Mouse (Mus musculus): ENCODE data around the gene Treh. TPM values are rescaled to one million over a fixed set of nuclear protein-coding genes. Genes with fewer than 3 reads are reported as not detected.

The Treh gene
- polyA plus RNA-seq, 1 experiment from 2014 or later: not detected

GRCm38 (mm10) chr9:44716997-44717821 is 44.2 kb downstream of the Treh start:
- WGBS: 80% methylated on average over 6 of the region's 6 CpGs
- H3K9ac ChIP-seq (ENCODE audit: low read length): no peak overlapping the region
- no peak overlapping the region for H3K27ac ChIP-seq (ENCODE audit: low read length)
- H3K9me3 ChIP-seq (replicated peaks; ENCODE audit: control insufficient read depth, low read length): no peaks in the 10 kb centered on the region
- H3K36me3 ChIP-seq (ENCODE audit: control insufficient read depth, insufficient read depth, low read length): no peaks in the 10 kb centered on the region
- peaks cover 17% of the 10 kb centered on the region for H3K4me1 ChIP-seq (ENCODE audit: control insufficient read depth, insufficient read depth, low read length)
- no peaks in the 10 kb centered on the region for H3K27me3 ChIP-seq (ENCODE audit: control insufficient read depth, insufficient read depth, low read length)
- no peak for ATAC-seq (ENCODE audit: insufficient read depth, low FRiP score)
- H3K4me2 ChIP-seq (ENCODE audit: low read depth, low read length): no peak overlapping the region
- H3K4me3 ChIP-seq (replicated peaks; ENCODE audit: low read length): no peak overlapping the region

- Histone ChIP-seq H3K4me2 (ENCODE audit: low read depth, low read length) (no peak overlapping the region), H3K4me3 (replicated peaks; ENCODE audit: low read length) (no peak overlapping the region), H3K27ac (ENCODE audit: low read length) (no peak overlapping the region), H3K27me3 (ENCODE audit: control insufficient read depth, insufficient read depth, low read length) (no peaks in the 10 kb centered on the region), H3K36me3 (ENCODE audit: control insufficient read depth, insufficient read depth, low read length) (no peaks in the 10 kb centered on the region), H3K9me3 (replicated peaks; ENCODE audit: control insufficient read depth, low read length) (no peaks in the 10 kb centered on the region), H3K4me1 (ENCODE audit: control insufficient read depth, insufficient read depth, low read length) (peaks cover 17% of the 10 kb centered on the region), H3K9ac (ENCODE audit: low read length) (no peak overlapping the region)
- no peak for ATAC-seq (ENCODE audit: insufficient read depth, low FRiP score)
- 81% methylated on average over 10 of the region's 10 CpGs for WGBS
Measured at GRCm38 (mm10) chr9:44717822-44718242, 44.8 kb downstream of the Treh start.

GRCm38 (mm10) chr9:44718937-44719631 is 46.1 kb downstream of the Treh start:
- H3K9me3 ChIP-seq (replicated peaks; ENCODE audit: control insufficient read depth, low read length): no peaks in the 10 kb centered on the region
- H3K27ac ChIP-seq (ENCODE audit: low read length): no peak overlapping the region
- peaks cover 23% of the 10 kb centered on the region for H3K4me1 ChIP-seq (ENCODE audit: control insufficient read depth, insufficient read depth, low read length)
- no peaks in the 10 kb centered on the region for H3K27me3 ChIP-seq (ENCODE audit: control insufficient read depth, insufficient read depth, low read length)
- no peaks in the 10 kb centered on the region for H3K36me3 ChIP-seq (ENCODE audit: control insufficient read depth, insufficient read depth, low read length)
- H3K9ac ChIP-seq (ENCODE audit: low read length): no peak overlapping the region
- H3K4me2 ChIP-seq (ENCODE audit: low read depth, low read length): no peak overlapping the region
- ATAC-seq (ENCODE audit: insufficient read depth, low FRiP score): no peak
- 83% methylated on average over 12 of the region's 12 CpGs for WGBS
- no peak overlapping the region for H3K4me3 ChIP-seq (replicated peaks; ENCODE audit: low read length)

GRCm38 (mm10) chr9:44719632-44720357 is 46.8 kb downstream of the Treh start:
- Histone ChIP-seq H3K4me2 (ENCODE audit: low read depth, low read length) (peak overlapping the region; percentile 94), H3K9me3 (replicated peaks; ENCODE audit: control insufficient read depth, low read length) (no peaks in the 10 kb centered on the region), H3K4me3 (replicated peaks; ENCODE audit: low read length) (no peak overlapping the region), H3K9ac (ENCODE audit: low read length) (no peak overlapping the region; the same call in 1 of the 2 replicates), H3K4me1 (ENCODE audit: control insufficient read depth, insufficient read depth, low read length) (peaks cover 30% of the 10 kb centered on the region), H3K27me3 (ENCODE audit: control insufficient read depth, insufficient read depth, low read length) (no peaks in the 10 kb centered on the region), H3K27ac (ENCODE audit: low read length) (no peak overlapping the region), H3K36me3 (ENCODE audit: control insufficient read depth, insufficient read depth, low read length) (no peaks in the 10 kb centered on the region)
- 65% methylated on average over 8 of the region's 8 CpGs for WGBS
- no peak for ATAC-seq (ENCODE audit: insufficient read depth, low FRiP score)

- Histone ChIP-seq H3K4me1 (ENCODE audit: control insufficient read depth, insufficient read depth, low read length) (peaks cover 32% of the 10 kb centered on the region), H3K9ac (ENCODE audit: low read length) (peak overlapping the region; percentile 82), H3K27ac (ENCODE audit: low read length) (peak overlapping the region; percentile 55), H3K4me2 (ENCODE audit: low read depth, low read length) (peak overlapping the region; percentile 94), H3K4me3 (replicated peaks; ENCODE audit: low read length) (peak overlapping the region; percentile 63), H3K9me3 (replicated peaks; ENCODE audit: control insufficient read depth, low read length) (no peaks in the 10 kb centered on the region), H3K27me3 (ENCODE audit: control insufficient read depth, insufficient read depth, low read length) (no peaks in the 10 kb centered on the region), H3K36me3 (ENCODE audit: control insufficient read depth, insufficient read depth, low read length) (no peaks in the 10 kb centered on the region)
- no peak; the same call in 1 of the 2 replicates for ATAC-seq (ENCODE audit: insufficient read depth, low FRiP score)
- WGBS: 17% methylated on average over 9 of the region's 9 CpGs
Measured at GRCm38 (mm10) chr9:44720358-44721153, 47.5 kb downstream of the Treh start.

- Histone ChIP-seq H3K4me1 (ENCODE audit: control insufficient read depth, insufficient read depth, low read length) (peaks cover 32% of the 10 kb centered on the region), H3K9ac (ENCODE audit: low read length) (peak overlapping the region; percentile 82)
Measured at GRCm38 (mm10) chr9:44721154-44721876, 48.3 kb downstream of the Treh start.

GRCm38 (mm10) chr9:44721877-44722186 is 48.8 kb downstream of the Treh start:
- ATAC-seq (ENCODE audit: insufficient read depth, low FRiP score): no peak
- Histone ChIP-seq H3K4me2 (ENCODE audit: low read depth, low read length) (peak overlapping the region; percentile 94), H3K27me3 (ENCODE audit: control insufficient read depth, insufficient read depth, low read length) (no peaks in the 10 kb centered on the region), H3K9ac (ENCODE audit: low read length) (peak overlapping the region; percentile 82; the same call in 1 of the 2 replicates), H3K4me1 (ENCODE audit: control insufficient read depth, insufficient read depth, low read length) (peaks cover 37% of the 10 kb centered on the region), H3K27ac (ENCODE audit: low read length) (no peak overlapping the region), H3K4me3 (replicated peaks; ENCODE audit: low read length) (peak overlapping the region; percentile 63; the same call in 1 of the 2 replicates), H3K9me3 (replicated peaks; ENCODE audit: control insufficient read depth, low read length) (no peaks in the 10 kb centered on the region), H3K36me3 (ENCODE audit: control insufficient read depth, insufficient read depth, low read length) (no peaks in the 10 kb centered on the region)
- WGBS: 69% methylated on average over 3 of the region's 3 CpGs

More at GRCm38 (mm10) chr9:44721154-44721876, 48.3 kb downstream of the Treh start:
- 1% methylated on average over 40 of the region's 40 CpGs for WGBS
- Histone ChIP-seq H3K9me3 (replicated peaks; ENCODE audit: control insufficient read depth, low read length) (no peaks in the 10 kb centered on the region), H3K36me3 (ENCODE audit: control insufficient read depth, insufficient read depth, low read length) (no peaks in the 10 kb centered on the region), H3K4me3 (replicated peaks; ENCODE audit: low read length) (peak overlapping the region; percentile 63), H3K27ac (ENCODE audit: low read length) (peak overlapping the region; percentile 55), H3K4me2 (ENCODE audit: low read depth, low read length) (peak overlapping the region; percentile 94), H3K27me3 (ENCODE audit: control insufficient read depth, insufficient read depth, low read length) (no peaks in the 10 kb centered on the region)
- ATAC-seq (ENCODE audit: insufficient read depth, low FRiP score): peak; percentile 89

- Histone ChIP-seq H3K36me3 (ENCODE audit: control insufficient read depth, insufficient read depth, low read length) (no peaks in the 10 kb centered on the region), H3K27me3 (ENCODE audit: control insufficient read depth, insufficient read depth, low read length) (no peaks in the 10 kb centered on the region), H3K9me3 (replicated peaks; ENCODE audit: control insufficient read depth, low read length) (no peaks in the 10 kb centered on the region), H3K4me3 (replicated peaks; ENCODE audit: low read length) (no peak overlapping the region), H3K4me2 (ENCODE audit: low read depth, low read length) (no peak overlapping the region), H3K4me1 (ENCODE audit: control insufficient read depth, insufficient read depth, low read length) (peaks cover 37% of the 10 kb centered on the region), H3K27ac (ENCODE audit: low read length) (no peak overlapping the region), H3K9ac (ENCODE audit: low read length) (no peak overlapping the region)
- WGBS: 73% methylated on average over 7 of the region's 7 CpGs
- ATAC-seq (ENCODE audit: insufficient read depth, low FRiP score): no peak
Measured at GRCm38 (mm10) chr9:44722575-44722974, 49.5 kb downstream of the Treh start.
